Mouse (Mus musculus) lung, adult 2 months (tissue): ENCODE measurements around the gene Camta1.

Experiments used
- CTCF ChIP-seq: fragments of 200-500 bp; IDR thresholded peaks from 2 replicates; pipeline ENCODE4 v1.5.1; 2011; ENCODE audit warnings: mild to moderate bottlenecking, low read length, control low read depth; ENCODE audit not compliant: insufficient read depth
- POLR2A ChIP-seq: fragments of 200-500 bp; IDR thresholded peaks from 2 replicates; pipeline ENCODE4 v1.6.1; 2011; ENCODE audit warnings: low read depth, mild to moderate bottlenecking, control low read depth, low read length, borderline replicate concordance; ENCODE audit errors: extremely low read depth

- TF ChIP-seq POLR2A (no peak), CTCF (no peak)
These were observed 516.9 kb downstream of the Camta1 start for GRCm38 (mm10) chr4:151344811-151345210.
